Mouse (Mus musculus): ENCODE measurements around the gene Synpo2l.

Gene Synpo2l

GRCm38 (mm10) chr14:20668154-20668810 is at the start of gene Synpo2l:
TSS of gene Synpo2l (minus strand) at chr14:20668354.
- 76% methylated on average over 8 of the region's 8 CpGs for WGBS

GRCm38 (mm10) chr14:20713832-20714231 is 45.7 kb upstream of the Synpo2l start:
- 77% methylated on average over 11 of the region's 11 CpGs for WGBS

GRCm38 (mm10) chr14:20708239-20708638 is 40.1 kb upstream of the Synpo2l start:
- 1% methylated on average over 10 of the region's 10 CpGs for WGBS

GRCm38 (mm10) chr14:20707201-20708190 is 39.3 kb upstream of the Synpo2l start, which contains the start of gene Zswim8:
TSS of gene Zswim8 (plus strand) at chr14:20707552.
- WGBS: under 1% methylated on average over 79 of the region's 80 CpGs

DNA sequence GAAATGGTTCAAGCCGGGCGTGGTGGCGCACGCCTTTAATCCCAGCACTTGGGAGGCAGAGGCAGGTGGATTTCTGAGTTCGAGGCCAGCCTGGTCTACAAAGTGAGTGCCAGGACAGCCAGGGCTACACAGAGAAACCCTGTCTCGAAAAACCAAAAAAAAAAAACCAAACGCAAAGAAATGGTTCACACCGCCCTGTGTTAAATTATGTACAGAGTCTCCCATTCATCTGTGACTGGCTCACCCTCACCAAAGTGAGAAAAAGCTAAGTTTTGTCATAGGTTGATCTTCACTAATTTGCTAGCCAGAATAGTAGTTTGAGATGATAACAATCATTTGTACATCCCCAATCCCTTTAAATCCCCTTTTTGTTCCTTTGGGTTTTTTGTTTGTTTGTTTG is 35.3 kb upstream of the Synpo2l start:
- WGBS: 8% methylated on average over 8 of the region's 8 CpGs

- WGBS: under 1% methylated on average over 61 of the region's 61 CpGs
These were observed 34.7 kb upstream of the Synpo2l start, which contains the start of gene Chchd1 for GRCm38 (mm10) chr14:20702741-20703381. TSS of gene Chchd1 (plus strand) at chr14:20703006.

GRCm38 (mm10) chr14:20702096-20702740 is 34.1 kb upstream of the Synpo2l start:
- WGBS: 7% methylated on average over 15 of the region's 15 CpGs

GRCm38 (mm10) chr14:20701554-20701953 is 33.4 kb upstream of the Synpo2l start:
- WGBS: 46% methylated on average over 8 of the region's 8 CpGs

- 74% methylated on average over 3 of the region's 3 CpGs for WGBS
These were observed 32.2 kb upstream of the Synpo2l start for GRCm38 (mm10) chr14:20700362-20700761.

GRCm38 (mm10) chr14:20698515-20698914 is 30.4 kb upstream of the Synpo2l start:
- 56% methylated on average over 2 of the region's 2 CpGs for WGBS

- 5% methylated on average over 1 of the region's 1 CpGs for WGBS
These were observed 28.8 kb upstream of the Synpo2l start for GRCm38 (mm10) chr14:20696986-20697385.

GRCm38 (mm10) chr14:20695761-20696520 is 27.8 kb upstream of the Synpo2l start:
- 10% methylated on average over 27 of the region's 27 CpGs for WGBS

GRCm38 (mm10) chr14:20694884-20695760 is 27.0 kb upstream of the Synpo2l start, which contains the start of gene Fut11:
TSS of gene Fut11 (plus strand) at chr14:20694968.
- WGBS: under 1% methylated on average over 111 of the region's 111 CpGs

GRCm38 (mm10) chr14:20694185-20694883 is 26.2 kb upstream of the Synpo2l start:
- 34% methylated on average over 13 of the region's 13 CpGs for WGBS

- WGBS: 83% methylated on average over 10 of the region's 10 CpGs
These were observed 25.5 kb upstream of the Synpo2l start for GRCm38 (mm10) chr14:20693589-20694101.

GRCm38 (mm10) chr14:20691772-20692171 is 23.6 kb upstream of the Synpo2l start:
- 89% methylated on average over 6 of the region's 6 CpGs for WGBS

DNA sequence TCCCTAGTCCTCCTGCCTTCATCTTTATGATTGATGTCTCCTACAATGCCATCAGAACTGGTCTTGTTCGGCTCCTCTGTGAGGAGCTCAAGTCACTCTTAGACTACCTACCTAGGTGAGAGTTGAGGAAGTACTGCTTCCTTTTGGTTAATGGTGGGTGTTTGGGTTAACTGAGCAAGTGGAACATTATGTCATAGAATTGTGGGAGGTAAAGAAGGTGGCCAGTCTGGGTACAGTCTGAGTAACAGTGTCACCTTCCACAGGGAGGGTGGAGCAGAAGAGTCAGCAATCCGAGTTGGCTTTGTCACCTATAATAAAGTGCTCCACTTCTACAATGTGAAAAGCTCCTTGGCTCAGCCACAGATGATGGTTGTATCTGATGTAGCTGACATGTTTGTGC is 20.9 kb upstream of the Synpo2l start:
- WGBS: 90% methylated on average over 2 of the region's 2 CpGs

GRCm38 (mm10) chr14:20686576-20686975 is 18.4 kb upstream of the Synpo2l start:
- 50% methylated on average over 3 of the region's 3 CpGs for WGBS

DNA sequence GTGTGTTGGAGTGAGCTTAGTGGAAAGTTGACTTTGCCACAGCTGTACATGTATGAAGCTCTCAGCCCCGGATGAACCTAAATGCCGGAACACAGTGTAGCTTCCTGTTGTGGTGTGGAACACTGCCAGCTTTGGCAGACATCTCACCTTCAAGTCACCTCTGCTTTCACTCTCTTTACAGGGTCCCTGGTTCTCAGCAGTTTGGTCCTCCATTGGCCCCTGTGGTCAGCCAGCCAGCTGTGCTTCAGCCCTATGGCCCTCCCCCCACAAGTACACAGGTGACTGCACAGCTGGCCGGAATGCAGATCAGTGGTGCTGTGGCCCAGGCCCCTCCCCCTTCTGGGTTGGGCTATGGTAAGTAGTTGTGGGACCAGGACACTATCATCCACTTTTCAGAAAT is 14.3 kb upstream of the Synpo2l start:
- 64% methylated on average over 3 of the region's 3 CpGs for WGBS

Measured in cerebral cortex, adult 2 months (tissue).